Mouse (Mus musculus) frontal cortex, adult 2 months (tissue): Measurements from ENCODE around the gene Vmn1r15. TPM values are rescaled to one million over a fixed set of nuclear protein-coding genes. Genes with fewer than 3 reads are reported as not detected.

Experiments
- DNase-seq, 2 experiments: peaks; one replicate each; pipeline ENCODE4 v3.0.0; 2022; ENCODE audit warnings: low spot score in 1 of 2; ENCODE audit errors: extremely low spot score in 1 of 2
- polyA plus RNA-seq: library from polyadenylated mRNA; depleted of rRNA; stranded (reverse); fragments of >200 nt; gene quantifications from 2 replicates; pipeline ENCODE4 v1.2.3, GENCODE M21; 2012; rRNA removed

The Vmn1r15 gene
- not detected in 2 replicates for polyA plus RNA-seq

GRCm38 (mm10) chr6:57257652-57258051 lies at the start of gene Vmn1r15:
Vmn1r15 (plus strand) TSS chr6:57257952.
- DNase-seq: no peak

GRCm38 (mm10) chr6:57231386-57231785 lies 26.4 kb upstream of the Vmn1r15 start, which contains the start of gene Vmn1r14:
Vmn1r14 (plus strand) TSS chr6:57231686.
- DNase-seq: no peak

GRCm38 (mm10) chr6:57260990-57261389 lies 3.2 kb downstream of the Vmn1r15 start:
- DNase-seq: no peak

GRCm38 (mm10) chr6:57271881-57272280 lies 14.1 kb downstream of the Vmn1r15 start:
- no peak for DNase-seq

- DNase-seq: no peak
Observed at GRCm38 (mm10) chr6:57272517-57272916, 14.8 kb downstream of the Vmn1r15 start.

- peak in 1 of 2 experiments; percentile 2 for DNase-seq
Observed at GRCm38 (mm10) chr6:57278952-57279351, 21.2 kb downstream of the Vmn1r15 start.

Other genes starting within 250 kb of the Vmn1r15 start
- not detected in 2 replicates for gene Vmn1r7, start 232.6 kb upstream of the Vmn1r15 start, polyA plus RNA-seq
- gene Vmn1r8, start 225.7 kb upstream of the Vmn1r15 start, polyA plus RNA-seq: not detected in 2 replicates
- not detected in 2 replicates for gene Vmn1r9, start 191.2 kb upstream of the Vmn1r15 start, polyA plus RNA-seq
- gene Vmn1r10, start 148.5 kb upstream of the Vmn1r15 start, polyA plus RNA-seq: not detected in 2 replicates
- not detected in 2 replicates for gene Vmn1r11, start 124.5 kb upstream of the Vmn1r15 start, polyA plus RNA-seq
- not detected in 2 replicates for gene Vmn1r12, start 101.0 kb upstream of the Vmn1r15 start, polyA plus RNA-seq
- not detected in 2 replicates for gene Vmn1r13, start 54.7 kb upstream of the Vmn1r15 start, polyA plus RNA-seq
- gene Vmn1r14, start 26.3 kb upstream of the Vmn1r15 start, polyA plus RNA-seq: not detected in 2 replicates
- not detected in 2 replicates for gene Vmn1r16, start 71.5 kb downstream of the Vmn1r15 start, polyA plus RNA-seq
- gene Vmn1r17, start 105.8 kb downstream of the Vmn1r15 start, polyA plus RNA-seq: not detected in 2 replicates
- not detected in 2 replicates for gene Vmn1r18, start 137.8 kb downstream of the Vmn1r15 start, polyA plus RNA-seq
- not detected in 2 replicates for gene Vmn1r19, start 145.8 kb downstream of the Vmn1r15 start, polyA plus RNA-seq
- not detected in 2 replicates for gene Vmn1r20, start 171.0 kb downstream of the Vmn1r15 start, polyA plus RNA-seq